In genomic region chr19:21376445-21377218, GRCm38 (mm10) we compare ENCODE assay signal across 9 mouse cellular contexts.
DNase-seq lines count a peak whose midpoint lies in the region; ATAC-seq lines count a peak whose summit lies in the region.
"Had no signal": no experiment of that assay in that cellular context is flagged by ENCODE, and none has a peak within 500 bp of the region (broad histone marks: within the 10 kb centered on the region; RNA-seq: fewer than 3 reads in every experiment).

No protein-coding gene starts in this region.

- WGBS in hindbrain, embryonic 12.5 days, result 85% methylated on average over 4 of the region's 4 CpGs

- DNase-seq in adrenal gland, adult 8-10 months, result peak; percentile 11
- no peak for DNase-seq in adrenal gland, postnatal 25 days
- DNase-seq in spleen, adult 12 weeks (ENCODE audit: low spot score), result peak; percentile 37
- no peak for DNase-seq in spleen, adult 18-20 months
- peak; percentile 23 for DNase-seq in heart, postnatal 25 days (ENCODE audit: low spot score)
- DNase-seq in spleen, postnatal 36 days (ENCODE audit: low spot score in 2 of 2), result peak; percentile 18 to 48
- DNase-seq in thymus, postnatal 10 days (ENCODE audit: low spot score in 2 of 2), result no peak

- H3K4me2 ChIP-seq in hindbrain, embryonic 12.5 days (replicated peaks), result no peak overlapping the region
- H3K4me2 ChIP-seq: neural tube, embryonic 12.5 days had no signal

- intact Hi-C loops in heart, postnatal 25 days (cut with DNase I), result loop anchor here (10.0 kb wide), 2 partner anchors 268 to 582 kb away; no protein-coding TSS in a partner anchor

- H3K9ac ChIP-seq in hindbrain, embryonic 12.5 days, result no peak overlapping the region
- H3K9ac ChIP-seq: neural tube, embryonic 12.5 days had no signal

- no peak overlapping the region for H3K4me3 ChIP-seq in hindbrain, embryonic 12.5 days
- H3K4me3 ChIP-seq: neural tube, embryonic 12.5 days had no signal

- no peaks in the 10 kb centered on the region for H3K36me3 ChIP-seq in hindbrain, embryonic 12.5 days
- H3K36me3 ChIP-seq: neural tube, embryonic 12.5 days had no signal

- H3K27ac ChIP-seq in hindbrain, embryonic 12.5 days, result no peak overlapping the region
- H3K27ac ChIP-seq: neural tube, embryonic 12.5 days had no signal

- H3K4me1 ChIP-seq in hindbrain, embryonic 12.5 days, result no peaks in the 10 kb centered on the region
- H3K4me1 ChIP-seq: neural tube, embryonic 12.5 days had no signal

- no peaks in the 10 kb centered on the region for H3K9me3 ChIP-seq in hindbrain, embryonic 12.5 days (replicated peaks)
- H3K9me3 ChIP-seq: neural tube, embryonic 12.5 days had no signal

- no peak for ATAC-seq in hindbrain, embryonic 12.5 days (ENCODE audit: low FRiP score)

- no peaks in the 10 kb centered on the region for H3K27me3 ChIP-seq in hindbrain, embryonic 12.5 days
- H3K27me3 ChIP-seq: neural tube, embryonic 12.5 days had no signal

Comparison
In these comparisons a context has a peak if more than half of its experiments do, and no peak if none do; other contexts are left out.
1. DNase-seq: peak in adrenal gland, adult 8-10 months (single experiment), spleen, adult 12 weeks (single experiment), heart, postnatal 25 days (single experiment) and spleen, postnatal 36 days (2 of 2); none in adrenal gland, postnatal 25 days (single experiment), spleen, adult 18-20 months (0 of 2) and thymus, postnatal 10 days (0 of 2).